Mouse (Mus musculus) megakaryocyte, embryonic 14.5 days (primary cell): ENCODE measurements around the gene Gjd3.

Experiments
- FLI1 ChIP-seq: IDR thresholded peaks from 2 replicates; pipeline ENCODE4 v1.6.1; 2012; ENCODE audit warnings: low read length, inconsistent platforms, mixed read lengths
- GATA1 ChIP-seq: IDR thresholded peaks from 3 replicates; pipeline ENCODE4 v1.6.1; 2012; ENCODE audit warnings: mixed read lengths, low read length, inconsistent platforms, borderline replicate concordance

DNA sequence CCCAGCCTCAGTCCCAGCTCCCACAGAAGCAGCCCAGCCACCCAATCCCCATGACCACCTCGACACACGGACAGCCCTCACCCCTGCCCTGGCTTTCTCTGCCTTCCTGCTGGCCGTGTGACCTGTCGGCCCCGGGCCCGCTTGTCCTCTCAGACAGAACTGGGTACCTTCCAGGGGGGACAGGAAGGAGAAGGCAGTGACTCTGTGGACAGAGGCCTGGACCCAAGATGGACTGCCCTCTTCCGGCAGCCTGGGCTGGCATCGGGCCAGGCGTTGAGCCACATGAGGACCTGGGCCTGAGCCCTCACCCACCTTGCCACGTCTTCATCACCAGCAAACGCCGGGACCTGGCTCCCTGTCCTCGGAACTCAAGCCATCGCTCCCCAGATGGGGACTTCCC, 9.2 kb downstream of the Gjd3 start:
- TF ChIP-seq GATA1 (no peak), FLI1 (no peak)
